Mouse (Mus musculus) kidney, postnatal 10 days (tissue): ENCODE results near the gene Spg21.

Source experiments
- DNase-seq: peaks from one replicate; pipeline ENCODE4 v3.0.0; 2021; ENCODE audit warnings: mixed read lengths

Gene Spg21

GRCm38 (mm10) chr9:65480071-65480470, 19.3 kb downstream of the Spg21 start:
- no peak for DNase-seq

DNA sequence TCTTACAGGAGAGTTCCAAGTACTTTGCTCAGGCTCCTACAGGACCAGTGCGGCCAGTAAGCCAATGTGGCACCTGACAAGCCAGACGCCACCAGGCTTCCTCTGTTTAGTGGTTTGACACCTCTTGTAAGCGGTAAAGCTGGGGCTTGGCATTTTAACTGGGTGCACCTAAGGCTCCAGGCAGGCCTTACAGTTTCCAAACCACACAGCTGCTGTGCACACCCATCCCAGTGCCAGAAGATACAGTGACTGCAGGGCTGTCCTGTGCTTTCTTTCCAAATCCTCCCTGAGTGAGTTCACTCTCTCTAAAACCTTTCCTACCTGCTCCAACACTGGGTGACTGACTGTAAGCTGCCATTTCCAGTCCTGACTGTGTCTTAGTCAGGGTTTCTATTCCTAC, 30.7 kb downstream of the Spg21 start:
- no peak for DNase-seq

DNA sequence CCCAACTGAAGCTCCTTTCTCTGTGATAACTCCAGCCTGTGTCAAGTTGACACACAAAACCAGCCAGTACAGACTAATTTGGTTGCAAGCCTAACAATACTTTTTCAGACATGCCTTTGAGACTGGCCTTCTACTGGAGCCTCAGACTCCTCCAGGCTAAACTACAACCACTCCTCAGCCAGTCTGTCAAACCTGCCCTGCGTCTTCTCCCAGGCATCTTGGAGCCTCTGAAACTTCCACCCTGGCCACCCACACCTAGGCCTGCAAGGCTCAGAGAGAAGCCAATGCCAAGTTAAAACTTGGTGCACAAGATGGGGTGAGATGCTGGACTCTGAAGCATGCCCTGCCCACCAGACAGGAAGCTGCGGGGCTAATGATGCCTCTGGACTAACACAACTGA, 31.6 kb downstream of the Spg21 start:
- DNase-seq: no peak

DNA sequence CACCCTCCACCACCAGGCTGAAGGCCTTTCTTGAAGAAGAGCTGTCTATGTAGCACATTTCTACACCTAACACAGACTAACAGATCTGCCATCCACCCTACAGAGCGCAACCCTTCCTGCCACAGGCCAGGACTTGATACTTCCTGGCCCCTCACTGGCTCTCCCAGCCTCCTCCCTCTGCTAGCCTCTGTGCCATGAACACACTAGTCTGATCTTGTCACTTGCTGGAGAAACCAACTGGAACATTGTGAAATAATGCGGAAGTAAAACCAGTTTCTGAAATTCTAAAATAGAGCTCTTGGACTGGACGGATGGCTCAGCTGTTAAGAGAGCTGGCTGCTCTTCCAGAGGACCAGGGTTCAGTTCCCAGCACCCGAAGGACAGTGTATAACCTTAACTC, 32.1 kb downstream of the Spg21 start:
- DNase-seq: no peak

DNA sequence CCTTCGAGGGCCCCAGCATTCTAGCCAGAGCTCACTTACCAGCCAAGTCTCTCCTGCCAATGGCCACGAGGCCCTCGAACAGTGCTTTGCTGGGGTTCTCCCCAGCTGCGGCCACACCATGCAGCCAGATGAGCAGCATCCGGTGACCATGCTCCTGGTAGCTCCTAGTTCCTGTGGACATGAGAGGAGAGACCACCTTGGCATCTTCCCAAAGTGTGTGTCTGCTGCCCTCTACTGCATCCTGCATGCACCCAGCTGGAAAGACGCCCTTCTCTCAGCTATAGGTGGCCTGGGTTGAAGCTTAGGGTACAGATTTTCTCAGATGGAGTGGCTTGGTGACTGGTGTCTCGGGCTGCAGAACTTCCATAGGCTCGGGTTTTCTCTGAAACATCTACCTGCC, 41.4 kb downstream of the Spg21 start:
- DNase-seq: peak; percentile 58

- no peak for DNase-seq
Measured at GRCm38 (mm10) chr9:65502721-65503505, 42.2 kb downstream of the Spg21 start.

- no peak for DNase-seq
Measured at GRCm38 (mm10) chr9:65508449-65508848, 47.7 kb downstream of the Spg21 start.

DNA sequence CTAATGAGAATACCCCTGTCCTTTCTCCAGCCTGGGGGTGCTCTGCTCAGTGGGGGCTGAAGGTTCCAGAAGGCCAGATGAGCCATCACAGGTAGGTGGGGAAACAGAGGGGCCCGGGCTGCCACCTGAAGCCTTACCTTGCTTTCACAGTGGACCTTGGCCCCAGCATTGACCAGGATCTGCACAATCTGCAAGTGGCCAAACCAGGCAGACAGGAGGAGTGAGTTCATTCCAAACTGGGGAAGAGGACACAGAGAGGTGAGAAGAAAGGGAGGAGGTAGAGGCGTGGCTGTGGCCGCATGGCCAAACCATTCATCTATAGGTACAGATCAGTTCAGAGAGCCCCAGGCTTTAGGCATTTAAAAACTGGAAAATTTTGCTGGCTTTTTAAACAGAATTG, 51.8 kb downstream of the Spg21 start:
- no peak for DNase-seq

DNA sequence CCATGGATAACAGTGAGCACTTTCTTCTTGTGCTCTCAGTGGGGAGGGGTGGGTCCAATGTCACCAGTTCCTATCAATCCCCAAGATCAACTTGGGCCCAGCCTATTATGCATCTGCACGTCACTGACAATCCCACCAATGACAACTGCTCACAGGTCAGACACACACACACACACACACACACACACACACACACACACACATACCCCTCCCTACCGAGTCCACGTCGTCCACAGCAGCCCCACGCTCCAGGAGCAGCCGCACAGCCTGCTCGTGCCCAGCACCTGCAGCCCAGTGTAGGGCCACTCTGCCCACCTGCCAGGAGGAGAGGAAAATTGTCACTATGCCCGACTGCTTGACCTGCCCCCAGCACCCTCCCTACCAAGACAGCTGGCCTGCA, 53.7 kb downstream of the Spg21 start:
- DNase-seq: no peak

DNA sequence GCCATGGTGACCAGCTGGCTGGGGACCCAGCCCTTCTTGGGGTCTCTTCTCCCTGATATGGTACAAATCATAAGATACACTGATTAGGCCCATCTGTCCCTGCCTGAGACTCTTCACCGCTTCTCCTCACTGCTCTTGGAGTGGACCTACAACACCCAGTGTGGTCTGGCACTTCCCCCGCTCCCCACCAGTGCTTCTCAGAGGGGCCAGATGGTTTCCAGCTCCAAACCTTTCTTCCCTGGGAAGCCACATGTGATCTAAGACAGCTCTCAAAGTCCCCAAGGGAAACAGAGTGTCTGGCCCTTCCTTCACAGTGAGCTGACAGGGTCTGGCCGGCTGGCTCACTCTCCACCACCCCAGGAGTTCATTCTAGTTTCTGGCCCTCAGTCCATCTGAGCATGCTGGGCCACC, 54.1 kb downstream of the Spg21 start:
- DNase-seq: no peak

DNA sequence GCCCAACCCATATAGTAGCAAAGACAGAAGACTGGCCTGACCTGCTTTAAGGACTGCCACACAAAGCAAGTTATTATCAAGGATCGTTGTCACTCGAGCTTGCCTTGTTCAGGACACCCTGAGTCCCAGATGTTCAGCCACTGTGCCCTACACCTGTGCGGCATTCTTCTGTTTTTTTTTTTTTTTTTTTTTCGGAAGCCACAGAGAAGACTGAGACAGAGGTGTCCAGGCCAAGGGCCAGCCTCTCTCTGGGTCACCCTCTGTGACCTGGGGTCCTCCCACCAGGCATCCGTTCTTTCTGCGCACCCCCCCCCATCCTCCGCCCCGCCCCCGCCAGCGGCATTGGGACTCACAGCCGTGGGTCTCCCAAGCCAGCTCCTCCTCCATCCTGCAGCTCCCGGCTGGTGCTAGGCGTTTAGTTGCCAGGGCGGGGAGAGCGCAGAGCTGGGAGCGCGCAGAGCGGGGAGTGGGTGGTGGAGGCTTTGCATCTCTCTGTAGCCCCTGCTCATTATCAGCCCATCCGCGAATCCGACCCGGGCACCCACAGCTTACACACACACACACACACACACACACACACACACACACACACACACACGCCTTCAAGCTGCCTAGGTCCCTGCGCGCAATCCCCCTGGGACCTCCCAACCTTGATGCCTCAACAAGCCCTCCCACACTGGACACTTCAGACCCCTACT, 59.2 kb downstream of the Spg21 start, which contains the start of gene Ankdd1a:
Gene Ankdd1a, minus strand, starts transcription at position 387 of the 698 bp plus-strand sequence.
- peak; percentile 54 for DNase-seq

GRCm38 (mm10) chr9:65520505-65520876, 59.7 kb downstream of the Spg21 start:
- no peak for DNase-seq

DNA sequence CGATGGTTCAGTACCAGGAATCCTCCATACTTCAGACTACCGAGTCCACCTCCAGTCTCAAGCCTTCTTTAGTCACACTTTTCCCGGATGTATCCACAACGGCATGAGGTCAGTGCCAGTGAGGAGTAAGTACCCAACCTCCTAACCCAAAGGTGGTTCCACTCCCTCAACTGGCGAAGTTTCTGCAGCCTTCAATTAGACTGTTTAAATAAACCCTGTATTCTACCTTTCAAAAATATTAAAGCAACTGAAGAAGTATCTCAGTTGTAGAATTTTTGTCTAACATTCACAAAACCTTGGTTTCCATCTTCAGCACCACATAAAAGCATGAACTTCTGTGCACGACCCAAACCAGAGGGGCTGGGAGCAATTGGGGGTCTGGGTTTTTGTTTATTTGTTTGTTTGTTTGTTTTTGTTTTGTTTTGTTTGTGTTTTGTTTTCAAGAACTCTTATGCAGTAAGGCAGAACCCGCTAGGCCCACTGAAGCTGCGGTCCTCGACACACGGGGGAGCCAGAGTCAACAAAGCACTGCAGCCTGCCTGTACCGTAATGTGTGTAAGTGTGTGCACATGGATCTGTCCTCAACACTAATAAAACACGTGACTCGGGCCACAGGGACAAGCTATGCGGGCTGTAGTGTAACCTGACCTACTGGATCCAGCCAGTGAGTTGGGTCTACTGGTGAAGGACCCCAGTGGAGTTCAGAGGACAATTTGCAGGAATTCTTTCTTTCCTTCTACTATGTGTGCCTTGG, 63.0 kb downstream of the Spg21 start:
- DNase-seq: peak; percentile 89

GRCm38 (mm10) chr9:65525445-65526195, 64.9 kb downstream of the Spg21 start:
- no peak for DNase-seq

DNA sequence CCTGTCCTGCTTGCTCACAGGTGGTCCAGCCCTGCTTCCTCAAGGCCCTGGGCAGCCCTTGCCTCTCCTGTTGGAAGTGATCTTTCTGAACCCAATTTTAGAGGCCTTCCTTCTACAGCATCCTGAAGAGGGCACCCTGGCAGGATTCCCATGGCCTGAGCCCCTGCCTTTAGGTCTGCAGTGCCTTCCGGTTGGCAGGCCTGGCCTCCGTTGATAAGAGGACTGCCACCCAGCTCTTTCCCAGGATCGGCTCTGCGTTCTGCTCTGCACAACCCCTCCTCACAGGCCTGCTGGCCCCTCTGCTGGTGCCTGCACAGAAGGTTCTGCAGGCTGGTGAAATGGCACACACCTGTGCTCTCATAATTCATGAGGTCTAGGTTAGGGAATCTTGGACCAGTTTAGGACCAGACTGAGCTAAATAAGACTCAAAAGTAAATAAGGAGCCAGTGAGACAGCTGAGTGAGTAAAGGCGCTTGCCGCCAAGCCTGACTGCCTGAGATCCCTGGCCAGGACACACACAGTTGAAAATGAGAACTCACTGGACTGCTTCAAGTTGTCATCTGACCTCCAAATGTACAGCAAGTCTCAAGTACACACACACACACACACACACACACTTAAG, 67.8 kb downstream of the Spg21 start:
- no peak for DNase-seq

GRCm38 (mm10) chr9:65529659-65530058, 68.9 kb downstream of the Spg21 start:
- DNase-seq: no peak

DNA sequence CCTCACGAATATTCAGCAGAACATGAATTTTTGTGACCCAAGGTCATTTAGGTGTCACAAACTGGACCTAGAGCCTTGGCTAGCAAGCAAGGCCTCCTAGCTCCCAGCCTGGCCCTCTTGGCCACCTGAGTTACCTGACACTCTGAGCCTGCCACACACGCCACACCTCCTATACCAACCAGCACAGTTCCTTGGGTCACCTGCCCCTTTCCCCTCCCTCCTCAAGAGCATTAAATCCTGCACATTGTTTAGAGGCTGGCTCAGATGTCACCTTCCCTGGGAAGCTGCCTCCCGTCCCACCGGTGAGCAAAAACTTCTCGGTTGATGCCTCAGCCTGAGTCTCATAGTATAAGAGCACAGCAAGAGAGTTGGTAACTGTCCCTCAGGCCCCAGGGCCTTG, 70.5 kb downstream of the Spg21 start:
- DNase-seq: no peak

DNA sequence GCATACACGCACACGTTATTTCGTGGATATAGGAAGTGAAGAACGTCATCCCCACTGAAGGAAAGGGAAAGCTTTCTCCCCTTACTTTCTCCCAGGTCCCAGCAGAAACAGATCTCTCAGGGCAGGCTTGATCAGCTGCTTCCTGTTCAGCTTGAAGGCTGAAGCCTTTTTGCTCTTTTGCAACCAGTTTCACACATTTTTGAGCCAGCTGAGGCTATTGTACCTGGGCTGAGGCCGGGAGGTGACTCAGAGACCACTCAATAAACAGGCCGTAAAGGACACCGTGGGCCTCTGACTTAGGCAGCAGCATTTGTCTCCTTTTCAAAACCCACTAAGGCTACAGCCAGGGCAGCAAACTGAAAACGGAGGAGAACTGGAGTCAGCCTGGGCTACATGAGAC, 72.2 kb downstream of the Spg21 start:
- no peak for DNase-seq

DNA sequence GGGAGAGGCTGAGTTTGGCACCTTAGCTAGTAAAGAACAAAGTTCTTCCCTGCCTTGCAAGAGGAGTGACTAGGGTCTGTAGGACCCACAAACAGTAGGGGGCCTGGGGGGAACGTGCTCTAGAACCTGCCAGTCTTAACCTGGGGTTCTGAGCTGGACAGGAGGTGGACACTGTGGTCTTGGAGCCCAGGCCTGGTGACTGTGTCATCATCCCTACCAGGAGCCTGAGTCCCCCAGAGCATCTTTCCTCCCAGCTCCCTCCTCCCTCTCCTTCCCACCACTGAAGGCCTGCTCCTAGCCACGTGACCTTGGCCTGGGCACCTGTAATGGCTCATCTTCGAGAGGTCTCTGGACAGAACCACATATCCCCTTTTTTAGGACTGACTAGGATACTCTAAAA, 73.4 kb downstream of the Spg21 start:
- DNase-seq: no peak

- no peak for DNase-seq
Measured at GRCm38 (mm10) chr9:65535191-65535722, 74.5 kb downstream of the Spg21 start.

DNA sequence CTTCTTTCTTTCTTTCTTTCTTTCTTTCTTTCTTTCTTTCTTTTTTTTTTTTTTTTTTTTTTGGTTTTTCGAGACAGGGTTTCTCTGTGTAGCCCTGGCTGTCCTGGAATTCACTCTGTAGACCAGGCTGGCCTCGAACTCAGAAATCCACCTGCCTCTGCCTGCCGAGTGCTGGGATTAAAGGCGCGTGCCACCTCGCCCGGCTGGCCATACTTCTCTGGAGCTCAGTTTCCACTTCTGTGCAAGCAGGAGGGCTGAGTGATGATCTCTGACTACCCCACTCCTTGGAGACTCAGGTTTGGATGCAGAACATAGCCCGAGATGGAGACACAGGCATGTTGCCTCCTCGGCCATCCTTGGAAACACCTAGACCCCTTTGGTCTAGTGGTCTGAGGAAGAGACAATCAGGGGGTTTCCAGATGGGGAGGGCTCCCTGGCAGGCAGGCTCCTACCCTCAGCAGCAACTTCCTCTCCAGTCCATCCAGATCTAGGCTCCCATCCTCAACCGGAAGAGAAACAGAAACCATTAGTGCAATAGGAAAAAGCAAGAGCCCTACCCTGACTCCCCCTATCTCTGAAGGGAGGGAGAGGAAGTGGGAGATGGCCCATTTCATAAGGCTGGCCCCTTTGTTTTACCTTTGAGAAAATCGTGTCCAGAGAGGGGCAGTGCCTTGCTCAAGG, 75.2 kb downstream of the Spg21 start:
- DNase-seq: no peak

DNA sequence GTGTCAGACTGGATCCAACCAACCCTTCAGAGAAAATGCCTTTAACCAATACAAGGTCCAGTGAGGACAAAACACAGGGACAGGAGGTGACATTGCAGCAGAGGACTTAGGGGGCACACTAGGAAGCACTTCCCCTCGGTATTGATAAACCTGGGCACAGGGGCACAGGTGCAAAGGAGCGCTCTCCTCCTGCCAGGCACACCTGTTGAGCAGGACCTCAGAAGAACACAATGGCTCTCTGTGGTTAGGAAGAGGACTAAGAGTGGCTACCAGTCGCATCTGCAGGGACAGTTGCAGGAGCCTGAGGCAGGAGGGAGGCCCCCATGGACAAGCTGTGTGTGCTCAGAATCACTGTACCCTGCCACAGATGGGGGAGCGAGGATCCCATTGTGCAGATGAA, 75.7 kb downstream of the Spg21 start:
- DNase-seq: no peak
